Mouse (Mus musculus): ENCODE measurements around the gene Sox21.

GRCm38 (mm10) chr14:118207347-118207746 lies 29.5 kb downstream of the Sox21 start:
- TF ChIP-seq CTCF (IDR thresholded peaks at IDR 0.05; ENCODE audit: low read depth): peak; percentile 47
- TF ChIP-seq EP300 (optimal IDR thresholded peaks at IDR 0.05): no peak
